Mouse (Mus musculus) spleen, adult 18-20 months (tissue): Measurements from ENCODE around the gene Xylt1.
A peak's percentile ranks its signal among the peaks of the same experiment; 100 is the strongest.

Experiments used
- DNase-seq, 2 experiments: peaks; one replicate each; pipeline ENCODE4 v3.0.0; 2022; ENCODE audit warnings: mixed read lengths in 2 of 2

Xylt1 gene

DNA sequence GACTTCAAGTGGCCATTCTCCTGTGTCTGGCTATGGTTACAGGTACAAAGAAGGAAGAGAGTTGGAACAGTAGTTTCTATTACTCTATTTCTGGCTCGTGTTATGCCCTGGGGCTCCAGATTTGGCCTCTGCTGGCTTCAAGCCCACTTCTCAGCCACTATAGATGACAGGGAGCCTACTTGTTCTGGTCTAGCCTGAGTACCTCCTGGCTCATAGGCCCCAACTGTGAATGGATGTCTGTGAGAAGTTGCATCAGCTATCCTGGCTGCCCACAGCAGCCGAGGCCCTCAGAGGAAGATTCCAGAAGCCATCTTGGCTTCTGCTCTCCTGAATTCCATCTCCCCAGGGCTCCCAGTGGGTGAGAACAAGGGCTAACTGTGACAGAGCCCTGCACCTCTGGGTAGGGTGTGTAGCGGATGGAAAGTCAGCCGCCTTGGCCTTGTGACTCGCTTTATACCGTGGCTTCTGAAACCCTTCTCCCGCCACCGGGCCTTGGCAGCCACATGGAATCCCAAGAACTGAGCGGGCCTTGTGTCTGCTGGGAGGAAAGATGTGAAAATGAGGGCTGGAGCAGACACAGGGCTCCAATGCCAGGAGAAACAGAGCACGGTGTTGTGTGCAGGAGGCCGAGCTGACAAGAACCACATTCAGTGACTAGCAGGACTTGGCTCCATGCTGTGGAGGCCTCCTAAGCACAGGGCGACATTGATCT is 55.1 kb downstream of the Xylt1 start:
- no peak for DNase-seq

DNA sequence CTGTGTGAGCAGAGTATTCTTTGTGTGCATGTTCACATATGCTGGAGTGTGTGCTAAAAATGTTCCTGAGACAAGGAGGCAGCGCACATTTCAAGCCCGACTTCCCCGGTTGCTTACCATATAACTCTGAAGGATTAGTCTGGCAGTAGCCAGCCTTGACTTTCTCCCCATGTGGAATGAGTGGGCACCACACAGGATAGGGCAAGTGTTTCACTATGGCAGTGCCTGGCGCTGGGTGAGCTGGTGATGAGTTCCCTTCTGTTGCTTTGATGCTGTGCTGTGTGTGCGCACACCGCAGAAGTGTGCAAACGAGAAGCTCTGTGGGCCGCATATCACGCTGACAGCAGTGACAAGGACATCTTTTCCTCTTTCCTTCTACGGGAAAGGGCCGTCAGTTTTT is 56.1 kb downstream of the Xylt1 start:
- DNase-seq, result no peak

DNA sequence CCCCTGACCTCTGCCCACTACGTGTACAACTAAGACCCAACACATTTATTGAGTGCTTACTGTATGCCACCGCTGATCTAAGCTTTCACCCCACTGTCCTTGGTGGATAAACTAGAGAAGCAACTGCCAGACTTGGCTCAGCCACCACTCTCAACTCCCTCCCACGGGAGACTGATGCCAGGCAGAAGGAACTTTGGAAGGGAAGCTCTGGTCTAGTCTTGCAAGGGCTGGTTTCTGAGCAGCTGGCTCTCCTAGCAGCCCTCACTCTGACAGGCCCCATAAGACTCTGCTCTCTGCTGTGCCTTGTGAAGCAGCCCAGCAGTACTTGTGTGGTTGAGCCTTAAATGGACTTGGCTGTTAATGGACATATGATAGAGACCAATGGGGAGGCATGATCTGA is 60.2 kb downstream of the Xylt1 start:
- no peak for DNase-seq

DNA sequence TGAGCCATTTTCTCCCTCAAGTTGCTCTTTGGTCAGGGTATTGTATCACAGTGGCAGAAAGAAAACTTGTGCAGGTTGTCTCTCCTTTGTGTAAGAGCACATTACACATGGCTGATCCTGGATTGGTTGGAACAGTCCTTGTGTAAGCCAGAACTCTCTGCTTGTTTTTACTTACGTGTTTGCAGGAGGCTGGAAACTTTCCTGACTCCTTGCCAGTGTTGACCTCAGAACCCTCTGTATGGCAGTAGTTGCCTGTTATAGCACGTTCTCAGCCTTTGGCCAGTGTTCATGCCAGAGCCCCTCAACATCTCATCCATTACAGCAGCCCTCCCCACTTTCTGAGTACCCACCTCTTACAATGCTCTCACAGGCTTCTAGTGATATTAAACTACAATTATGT is 61.9 kb downstream of the Xylt1 start:
- no peak for DNase-seq

DNA sequence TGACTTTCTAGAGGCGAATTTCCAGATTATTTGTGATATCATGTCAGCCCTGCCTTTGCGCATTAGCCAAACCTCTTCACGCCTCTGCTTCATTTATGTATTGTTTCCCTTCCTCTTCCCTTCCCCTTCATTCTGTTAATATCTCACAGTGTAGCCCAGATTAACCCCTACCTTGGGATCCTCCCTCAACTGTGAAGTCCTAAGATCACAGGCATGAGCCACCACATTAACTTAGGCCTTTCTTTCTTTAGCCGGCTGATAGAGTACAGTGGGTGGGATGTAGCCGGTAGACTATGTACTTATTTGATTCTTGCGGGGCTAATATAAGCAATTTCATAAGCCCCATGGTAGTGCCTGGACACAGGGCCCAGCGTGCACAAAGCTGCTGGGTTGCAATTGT is 62.4 kb downstream of the Xylt1 start:
- DNase-seq, result no peak

DNA sequence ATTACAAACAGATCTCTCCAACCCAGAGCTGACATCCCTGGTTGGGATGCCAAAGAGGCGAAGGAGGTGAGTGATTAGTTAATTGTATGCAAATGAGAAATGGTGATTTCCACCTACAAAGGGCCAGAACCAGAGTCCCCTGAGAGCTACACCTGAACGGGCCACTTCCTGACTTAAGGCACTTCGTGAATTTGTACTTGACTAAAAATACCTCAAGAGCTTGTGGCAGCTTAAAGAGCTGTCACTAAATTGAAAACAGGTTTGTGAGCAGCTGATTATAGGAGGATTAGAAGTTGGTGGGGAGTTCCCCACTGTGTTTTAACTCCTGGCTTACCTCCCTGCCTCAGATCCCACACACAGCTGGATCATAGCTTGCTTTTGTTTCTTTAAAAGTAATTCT is 64.7 kb downstream of the Xylt1 start:
- DNase-seq, result peak in 1 of 2 experiments; percentile 29

DNA sequence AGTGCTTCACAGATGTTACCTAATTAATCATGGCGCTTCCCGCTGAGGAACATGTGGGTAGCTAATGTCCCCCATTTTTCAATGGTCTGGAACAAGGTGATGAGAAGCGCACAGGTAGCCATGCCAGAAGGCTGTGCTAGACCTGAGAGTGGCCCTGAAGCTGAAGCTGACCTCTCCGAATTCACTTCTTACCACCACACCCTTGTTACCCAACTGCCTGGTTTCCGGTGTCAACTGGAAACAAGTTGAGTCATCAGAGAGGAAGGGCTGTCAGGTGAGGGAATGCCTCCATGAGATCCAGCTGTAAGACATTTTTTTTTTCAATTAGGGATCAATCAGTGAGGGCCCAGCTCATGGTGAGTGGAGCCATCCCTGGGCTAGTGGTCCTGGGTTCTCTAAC is 68.8 kb downstream of the Xylt1 start:
- no peak for DNase-seq

DNA sequence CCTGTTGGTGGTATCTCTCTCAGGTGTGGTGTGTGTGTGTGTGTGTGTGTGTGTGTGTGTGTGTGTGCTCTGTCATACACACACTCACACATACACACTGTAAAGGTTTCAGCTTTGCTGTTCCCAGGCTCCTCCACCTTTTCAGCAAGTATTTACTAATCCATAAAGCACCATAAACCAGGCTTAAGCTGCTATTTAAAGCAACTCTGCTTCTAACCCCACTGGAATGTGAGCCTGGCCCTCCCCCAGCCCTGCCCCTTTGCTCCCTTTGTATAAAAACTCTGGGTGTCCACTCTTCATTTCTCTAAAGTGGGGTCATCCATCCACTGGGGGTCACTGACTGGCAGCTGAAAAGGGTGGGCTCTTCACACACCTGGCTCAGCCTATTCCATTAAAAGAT is 70.4 kb downstream of the Xylt1 start:
- DNase-seq, result no peak

DNA sequence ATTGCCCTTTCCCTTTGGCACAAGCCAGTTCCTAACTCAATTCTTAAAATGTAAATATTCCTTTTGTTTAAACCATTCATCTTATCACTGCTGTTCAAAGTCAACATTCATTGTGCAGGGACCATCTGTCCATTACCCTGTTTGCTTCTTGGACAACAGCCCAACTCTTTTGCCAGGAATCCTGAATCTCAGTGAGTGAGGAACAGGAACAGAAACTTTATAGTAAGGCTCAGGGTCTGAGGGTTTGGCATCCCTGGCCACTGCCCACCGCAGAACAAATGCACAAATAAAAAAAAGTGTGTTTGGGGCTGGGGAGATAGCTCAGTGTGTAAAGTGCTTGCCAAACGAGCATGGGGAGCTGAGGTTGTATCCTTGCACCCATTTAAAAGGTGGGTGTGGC is 71.5 kb downstream of the Xylt1 start:
- DNase-seq, result no peak

DNA sequence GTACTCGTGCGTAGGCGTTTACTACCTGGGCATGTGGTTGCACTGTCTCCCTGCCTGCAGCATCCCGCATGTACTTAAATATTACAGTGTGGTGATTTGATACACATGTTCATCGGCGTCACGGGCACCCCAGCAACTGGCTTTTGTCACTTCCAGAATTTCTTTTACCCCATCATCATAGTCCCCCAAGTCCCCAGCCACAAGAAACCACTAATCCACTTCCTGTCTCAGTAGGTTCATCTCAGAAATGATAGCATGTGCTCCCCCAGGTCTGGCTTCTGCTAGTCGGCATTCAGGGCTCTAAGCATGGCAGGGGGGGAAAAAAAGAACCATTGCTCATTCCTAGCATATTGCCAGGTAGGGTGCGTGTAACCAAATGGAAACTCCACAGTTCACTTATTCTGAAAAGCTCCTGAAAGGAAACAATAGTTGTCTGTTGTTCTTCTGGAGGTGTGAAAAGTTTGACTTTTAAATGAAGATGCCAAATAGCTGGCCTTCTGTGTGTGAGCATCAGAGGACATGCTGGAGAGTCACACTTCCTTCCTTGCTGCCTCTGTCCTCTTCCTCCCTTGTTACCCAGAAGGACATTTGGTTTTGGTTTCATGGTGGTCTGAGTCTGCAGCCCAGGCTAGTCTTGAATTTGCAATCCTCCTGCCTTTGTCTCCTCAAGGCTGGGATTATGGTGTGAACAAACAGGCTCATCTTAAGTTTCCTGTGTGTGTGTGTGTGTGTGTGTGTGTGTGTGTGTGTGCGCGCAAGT is 74.2 kb downstream of the Xylt1 start:
- DNase-seq, result no peak

DNA sequence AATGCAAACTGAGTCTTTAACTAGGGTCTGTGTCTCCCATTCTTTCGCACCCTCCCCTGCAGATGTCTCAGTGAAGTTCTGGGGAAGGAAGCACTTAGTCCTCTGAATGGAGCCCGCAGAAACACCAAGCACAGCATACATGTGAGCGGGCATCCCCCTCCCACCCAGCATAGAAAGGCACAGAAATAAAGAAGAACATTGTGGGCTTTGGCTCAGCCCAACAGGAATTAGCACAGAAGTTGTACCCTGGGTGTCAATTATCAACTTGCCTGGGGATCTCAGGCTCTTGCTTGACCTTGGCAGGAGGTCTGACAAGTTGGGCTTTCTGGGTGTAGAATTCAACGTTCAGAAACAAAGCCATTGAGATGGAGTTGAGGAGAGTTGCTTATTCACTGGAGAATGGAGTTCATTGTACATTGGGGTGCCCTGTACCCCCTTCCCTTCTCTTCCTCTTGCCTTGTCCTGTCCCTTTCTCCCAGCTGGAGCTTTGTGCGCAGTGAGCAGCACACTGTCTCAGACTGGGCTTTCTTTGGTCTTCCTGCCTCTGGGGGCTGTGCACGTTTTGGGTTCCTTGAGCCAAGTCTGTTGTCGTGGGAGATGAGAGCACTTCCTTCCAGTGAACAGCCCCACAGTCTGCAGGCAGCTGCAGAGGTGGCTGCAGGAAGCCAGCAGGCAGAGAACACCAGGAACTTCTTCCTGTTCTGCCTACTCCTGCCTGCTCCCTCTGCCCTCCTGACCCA is 81.6 kb downstream of the Xylt1 start:
- no peak for DNase-seq

DNA sequence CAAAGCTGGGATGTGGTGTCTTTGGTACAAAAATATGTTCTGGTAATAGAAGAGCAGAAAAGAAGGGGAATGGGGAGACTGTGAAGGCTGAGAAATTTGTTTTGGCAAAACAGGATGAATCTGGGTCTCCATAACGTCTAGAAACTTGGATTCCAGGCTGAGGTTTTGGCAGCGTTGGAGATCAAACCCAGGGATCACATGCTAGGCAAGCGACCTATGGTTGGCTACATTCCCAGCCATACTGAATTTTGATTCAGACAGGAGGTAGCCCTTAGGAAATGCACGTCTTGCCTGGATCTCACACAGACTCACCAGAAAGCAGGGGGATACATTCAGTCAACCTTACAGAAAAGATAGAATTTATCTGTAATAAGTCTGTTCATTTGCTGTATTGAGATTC is 84.2 kb downstream of the Xylt1 start:
- DNase-seq, result no peak

DNA sequence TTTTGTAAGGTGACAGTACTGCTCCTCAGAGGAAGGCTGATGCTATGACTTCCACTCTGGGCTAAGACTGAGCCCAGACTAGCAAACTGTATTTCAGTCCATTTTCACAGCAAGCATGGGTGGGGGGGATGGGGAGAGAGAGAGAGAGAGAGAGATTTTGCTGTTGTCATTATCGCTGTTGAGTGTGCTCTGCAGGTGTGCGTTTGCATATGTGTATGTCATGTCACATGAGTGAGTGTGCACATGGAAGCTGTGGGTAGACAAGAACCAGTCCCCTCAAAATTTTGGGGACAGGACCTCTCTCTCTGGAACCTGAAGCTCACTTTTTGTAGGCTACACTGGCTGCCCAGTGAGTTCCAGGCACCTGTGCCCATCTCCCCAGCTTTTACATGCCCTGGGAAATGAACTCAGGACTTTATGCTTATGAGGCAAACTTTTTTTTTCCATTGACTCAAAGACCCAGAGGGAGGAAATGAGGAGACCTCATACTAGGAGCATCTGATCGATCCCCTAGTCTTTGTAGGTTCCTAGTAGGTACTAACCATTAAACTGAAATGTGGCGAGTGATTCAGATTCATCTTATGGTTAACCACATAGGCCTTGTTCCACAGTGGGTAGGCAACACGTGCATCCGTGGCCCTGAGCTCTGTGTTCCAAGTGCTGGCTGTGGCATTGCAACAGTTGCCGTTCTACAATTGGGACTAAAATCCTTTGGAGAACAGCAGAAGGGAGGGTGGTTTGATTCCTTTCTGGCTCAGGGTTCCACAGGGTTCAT is 85.4 kb downstream of the Xylt1 start:
- no peak for DNase-seq

DNA sequence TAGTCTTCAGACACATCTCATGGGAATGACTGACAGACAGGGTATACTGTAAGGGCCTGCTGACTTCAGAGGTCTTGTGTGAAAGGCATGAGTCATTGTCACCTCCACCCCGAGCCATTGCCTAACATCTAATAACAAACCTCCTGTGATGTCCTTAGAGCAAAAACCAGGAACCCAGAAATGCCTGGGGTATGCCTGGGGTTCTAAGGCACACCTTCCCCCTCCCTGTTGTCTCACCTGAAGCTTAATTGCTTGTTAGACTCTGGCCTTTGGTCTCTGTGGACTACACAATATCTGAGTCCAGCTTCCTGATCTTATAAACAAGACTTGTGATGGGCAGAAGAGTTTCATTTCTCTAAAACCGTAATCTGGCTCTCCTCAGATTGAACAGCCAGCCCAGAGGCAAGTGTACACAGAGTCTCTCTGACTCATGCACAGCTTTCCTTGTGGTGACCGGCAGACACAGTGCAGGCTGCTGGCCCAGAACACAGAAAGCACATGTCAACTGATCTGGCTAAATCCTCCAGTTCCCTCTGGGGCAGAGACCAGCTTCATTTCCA is 89.5 kb downstream of the Xylt1 start:
- peak; percentile 32 to 38 for DNase-seq

DNA sequence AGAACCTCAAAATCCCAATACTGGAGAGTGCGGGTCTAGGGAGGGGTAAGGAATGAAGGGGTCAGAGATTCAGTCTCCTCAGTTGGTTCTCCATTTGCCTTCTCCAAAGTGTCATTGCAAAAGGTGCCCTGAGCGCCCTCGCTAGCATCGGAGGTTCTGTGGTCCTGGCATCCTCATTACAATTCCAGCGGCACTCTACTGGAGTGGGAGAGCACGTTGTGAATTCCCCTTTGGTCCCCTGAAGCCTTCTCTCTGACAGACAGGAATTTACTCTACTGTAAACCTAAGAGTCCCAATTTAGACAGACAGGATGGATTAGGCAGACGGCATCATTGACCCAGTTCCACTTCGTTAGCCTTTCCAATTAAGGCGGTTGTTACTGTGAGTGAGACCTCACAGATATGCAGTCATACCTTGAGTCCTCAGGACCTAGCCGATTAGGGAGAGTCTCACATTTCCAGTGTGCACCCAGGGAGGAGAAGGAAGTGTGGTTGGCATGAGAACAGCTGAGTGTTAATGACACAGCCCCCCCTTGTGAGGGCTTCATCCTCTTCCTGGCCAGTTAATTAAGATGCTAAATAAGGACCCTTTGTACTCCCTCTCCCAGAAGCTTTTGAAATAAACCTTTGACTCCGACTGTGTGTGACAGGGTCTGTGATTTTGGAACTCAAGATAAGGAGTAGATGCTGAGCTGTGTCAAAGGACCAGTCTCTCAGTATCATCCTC is 91.4 kb downstream of the Xylt1 start:
- no peak for DNase-seq

DNA sequence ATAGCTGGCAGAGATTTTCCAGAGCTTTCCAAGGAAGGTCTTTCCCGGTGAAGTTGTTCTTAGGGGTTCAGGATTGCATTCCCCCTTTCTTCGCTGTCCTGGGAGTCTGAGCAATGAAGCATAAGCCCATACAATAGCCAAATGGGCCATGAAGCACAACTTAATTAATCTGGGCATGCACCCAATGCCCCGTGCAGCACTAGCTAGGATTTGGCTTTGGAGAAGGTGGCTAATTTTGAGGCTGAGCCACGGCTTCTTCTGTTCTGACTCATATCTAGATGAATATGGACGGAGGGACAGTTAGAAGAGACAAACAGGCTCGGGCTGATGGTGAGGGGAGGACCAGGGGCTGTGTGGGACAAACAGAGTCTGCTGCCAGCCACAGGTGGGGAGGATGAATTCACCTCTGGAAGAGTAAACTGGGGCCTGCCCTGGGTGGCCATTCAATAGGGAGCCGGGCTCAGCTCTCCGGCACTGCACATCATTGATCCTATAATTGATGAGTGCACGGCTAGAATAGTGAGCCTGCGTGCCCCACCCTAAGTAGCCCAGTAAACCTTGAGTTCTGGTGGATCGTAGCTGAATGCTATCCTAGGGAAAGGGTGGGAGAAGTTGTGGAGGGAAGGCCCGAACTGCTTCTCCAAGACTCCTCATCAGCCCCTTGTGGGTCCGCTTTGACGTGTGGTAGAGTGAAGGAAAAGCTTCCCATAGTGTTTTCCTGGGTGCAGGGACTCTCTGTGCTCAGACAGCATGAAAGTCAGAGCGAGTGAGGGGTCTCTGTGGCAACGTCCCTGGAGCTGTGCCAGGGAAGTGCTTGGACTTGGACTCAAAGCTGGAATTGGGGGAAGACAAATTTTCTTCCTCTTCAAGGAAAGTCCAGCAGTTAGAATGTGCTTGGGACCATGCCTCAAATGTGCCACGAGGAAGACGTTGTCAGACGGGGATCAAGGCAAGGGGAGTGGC is 92.3 kb downstream of the Xylt1 start:
- DNase-seq, result no peak

DNA sequence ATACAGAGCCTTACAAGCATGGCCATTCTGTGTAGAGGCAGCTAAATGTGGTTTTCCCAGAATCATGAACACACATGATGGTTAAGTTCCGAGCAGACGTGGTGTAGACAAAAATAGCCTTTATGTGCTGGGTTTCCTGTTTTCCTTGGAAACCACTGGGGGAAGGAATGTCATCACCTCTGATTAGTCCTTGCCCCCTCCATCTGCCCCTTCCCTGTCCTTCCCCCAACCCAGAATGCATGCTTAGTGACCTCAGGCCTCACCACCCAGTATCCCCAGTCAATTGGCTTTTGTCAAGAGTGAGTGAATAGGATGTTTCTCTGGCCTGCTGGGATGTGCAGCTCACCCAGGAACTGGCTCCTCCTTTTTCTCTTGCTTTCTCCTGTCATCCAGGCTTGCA is 93.5 kb downstream of the Xylt1 start:
- DNase-seq, result no peak

DNA sequence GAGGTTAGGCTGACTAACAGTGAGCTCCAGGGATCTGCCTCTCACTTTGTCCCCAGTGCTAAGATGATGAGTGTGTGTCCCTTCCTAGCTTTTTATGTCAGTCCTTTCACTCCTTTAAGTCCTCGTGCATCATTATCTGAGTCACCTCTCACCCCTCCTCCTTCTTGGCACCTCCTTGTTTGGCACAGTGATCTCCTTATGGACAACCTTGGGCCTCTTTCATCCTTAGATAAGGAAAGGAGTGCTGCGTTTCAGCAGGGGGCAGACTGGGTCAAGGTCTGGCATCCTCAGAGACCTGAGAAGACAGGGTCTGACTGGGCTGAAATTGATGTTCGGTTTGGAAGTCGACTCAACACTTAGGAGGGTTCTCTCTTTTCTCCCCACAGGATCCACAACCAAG is 94.3 kb downstream of the Xylt1 start:
- no peak for DNase-seq

DNA sequence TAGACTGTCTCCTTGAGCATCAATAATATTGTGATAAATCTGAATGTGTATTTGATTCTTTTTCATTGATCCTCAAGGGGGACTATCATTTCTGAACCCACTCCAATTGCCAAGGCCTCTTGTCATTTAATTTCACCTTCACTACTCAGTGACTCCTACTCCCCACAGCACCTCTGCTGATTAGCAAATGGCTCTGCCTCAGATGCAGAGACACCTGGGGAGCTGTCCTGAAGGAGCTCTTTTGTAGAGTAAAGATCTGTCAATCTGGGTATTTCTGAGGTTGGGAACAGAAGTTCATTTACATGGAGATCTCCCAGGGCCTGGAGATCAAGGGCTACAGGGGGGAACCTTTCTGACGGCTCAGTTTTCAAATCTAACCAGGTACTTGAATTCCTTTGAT is 98.2 kb downstream of the Xylt1 start:
- no peak for DNase-seq

DNA sequence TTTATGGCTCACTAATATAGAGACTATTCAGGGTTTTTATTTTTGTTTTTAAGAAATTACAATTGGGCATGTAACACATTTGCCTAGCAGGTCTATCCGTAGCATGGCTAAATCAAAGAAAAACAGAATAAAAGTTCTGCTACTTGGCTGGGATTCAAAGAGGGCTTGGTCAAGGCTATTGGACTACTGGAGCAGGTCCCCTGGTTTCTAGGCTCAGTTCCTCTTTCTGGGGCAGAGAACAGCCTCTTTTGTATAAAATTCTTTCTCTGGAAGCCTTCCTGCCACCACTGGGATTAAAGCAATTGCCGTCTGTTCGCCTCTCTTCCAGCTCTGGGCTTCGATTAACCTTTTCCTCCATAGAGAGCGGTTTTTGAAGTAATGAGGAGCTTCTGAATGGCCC is 100.1 kb downstream of the Xylt1 start:
- no peak for DNase-seq

DNA sequence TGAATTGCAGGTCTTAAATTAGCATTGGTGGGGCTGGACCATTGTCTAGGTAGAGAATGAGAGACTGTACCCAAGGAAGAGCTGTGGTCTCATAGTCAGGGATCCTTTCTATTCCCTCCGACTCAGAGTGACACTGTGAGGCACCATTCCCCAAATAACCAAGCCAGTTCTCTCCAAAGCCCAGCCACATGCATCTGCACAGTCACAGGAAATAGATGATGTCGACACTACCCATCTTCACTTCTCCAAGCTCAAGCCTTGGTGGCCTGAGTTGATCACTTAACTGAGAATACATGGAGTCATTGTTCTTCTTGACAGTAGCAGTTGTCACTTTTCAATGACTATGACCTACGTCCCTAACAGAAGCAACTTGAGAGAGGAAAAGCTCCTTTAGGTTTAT is 100.6 kb downstream of the Xylt1 start:
- DNase-seq, result no peak
